Mouse (Mus musculus) hindbrain, embryonic 16.5 days (tissue): ENCODE measurements around the gene Bik. TPM values are rescaled to one million over a fixed set of nuclear protein-coding genes. Genes with fewer than 3 reads are reported as not detected.
"Not testable (repeated sequence)": the region's sequence is repeated elsewhere in the genome, so short reads cannot be mapped to it uniquely, and the experiment has no call there.

Source experiments
- ATAC-seq: fragments of 200-750 bp; cut with Nextera tagmentation; 2 replicates; pipeline ENCODE4 v1.8.0; 2017; ENCODE audit warnings: moderate TSS enrichment, moderate library complexity
- H3K27ac ChIP-seq: fragments of 300-500 bp; sonication (generic); 2 replicates; pipeline ENCODE4 v1.5.1; 2014; ENCODE audit warnings: low read depth, mild to moderate bottlenecking, control low read depth, low read length, moderate library complexity
- H3K27me3 ChIP-seq: fragments of 300-500 bp; sonication (generic); replicated peaks from 2 replicates; pipeline ENCODE4 v1.6.1; 2014; ENCODE audit warnings: low read length; ENCODE audit not compliant: control insufficient read depth, insufficient read depth
- H3K36me3 ChIP-seq: fragments of 300-500 bp; sonication (generic); 2 replicates; pipeline ENCODE4 v1.6.1; 2014; ENCODE audit warnings: mild to moderate bottlenecking, low read length, moderate library complexity, mixed read lengths; ENCODE audit not compliant: control insufficient read depth, insufficient read depth
- H3K4me1 ChIP-seq: fragments of 300-500 bp; sonication (generic); 2 replicates; pipeline ENCODE4 v1.6.1; 2014; ENCODE audit warnings: low read depth, low read length; ENCODE audit not compliant: control insufficient read depth, insufficient read depth
- H3K4me2 ChIP-seq: fragments of 300-500 bp; sonication (generic); 2 replicates; pipeline ENCODE4 v1.6.1; 2014; ENCODE audit warnings: mild to moderate bottlenecking, low read length, control low read depth, moderate library complexity
- H3K4me3 ChIP-seq: fragments of 300-500 bp; sonication (generic); 2 replicates; pipeline ENCODE4 v1.5.1; 2014; ENCODE audit warnings: mild to moderate bottlenecking, low read length, control low read depth, moderate library complexity
- H3K9ac ChIP-seq: fragments of 300-500 bp; sonication (generic); 2 replicates; pipeline ENCODE4 v1.6.1; 2014; ENCODE audit warnings: low read depth, mild to moderate bottlenecking, control low read depth, low read length, moderate library complexity
- H3K9me3 ChIP-seq: fragments of 300-500 bp; sonication (generic); 2 replicates; pipeline ENCODE4 v1.6.1; 2014; ENCODE audit warnings: mild to moderate bottlenecking, low read length, moderate library complexity; ENCODE audit not compliant: control insufficient read depth
- WGBS: fragments of 180-500 bp; shearing (Covaris S2); extraction: QIAGEN DNeasy Blood & Tissue Kit; methylation state at CpG from one replicate; pipeline ENCODE4 v1.1.7; 2014; 5-methylcytosine and 5-hydroxymethylcytosine counted together
- polyA plus RNA-seq: library from polyadenylated mRNA; unstranded; fragments of >200 nt; fragmentation: Nextera tagmentation; extraction: Ambion mirVana; gene quantifications from 2 replicates; pipeline ENCODE4 v1.2.1, GENCODE M21; 2015

Bik gene
- polyA plus RNA-seq, 1 experiment from 2014 or later: 0.65 TPM

DNA sequence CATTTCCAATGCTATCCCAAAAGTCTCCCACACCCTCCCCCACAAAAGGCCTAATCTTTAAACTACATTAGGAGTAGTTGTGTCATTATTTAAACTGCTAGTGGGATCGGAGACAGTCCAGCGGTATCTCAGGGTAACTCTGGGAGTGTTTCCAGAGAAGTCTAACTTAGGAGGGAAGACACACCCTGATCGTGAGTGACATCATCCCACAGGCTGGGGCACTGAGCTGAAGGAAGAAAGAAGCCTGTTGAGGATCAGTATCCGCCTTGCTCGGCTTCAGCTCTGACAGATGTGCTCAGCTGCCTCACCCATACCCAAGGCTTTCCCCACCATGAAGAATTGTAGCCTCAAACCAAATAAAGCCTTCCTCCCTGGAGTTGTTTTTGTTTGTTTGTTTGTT lies 34.8 kb upstream of the Bik start:
- no peaks in the 10 kb centered on the region for H3K4me1 ChIP-seq
- 92% methylated on average over 5 of the region's 5 CpGs for WGBS
- no peak overlapping the region for H3K27ac ChIP-seq
- no peak overlapping the region for H3K4me2 ChIP-seq
- H3K36me3 ChIP-seq: peaks cover 56% of the 10 kb centered on the region
- H3K9me3 ChIP-seq: no peaks in the 10 kb centered on the region
- H3K4me3 ChIP-seq: no peak overlapping the region
- no peak overlapping the region for H3K9ac ChIP-seq
- H3K27me3 ChIP-seq: no peaks in the 10 kb centered on the region
- no peak for ATAC-seq

DNA sequence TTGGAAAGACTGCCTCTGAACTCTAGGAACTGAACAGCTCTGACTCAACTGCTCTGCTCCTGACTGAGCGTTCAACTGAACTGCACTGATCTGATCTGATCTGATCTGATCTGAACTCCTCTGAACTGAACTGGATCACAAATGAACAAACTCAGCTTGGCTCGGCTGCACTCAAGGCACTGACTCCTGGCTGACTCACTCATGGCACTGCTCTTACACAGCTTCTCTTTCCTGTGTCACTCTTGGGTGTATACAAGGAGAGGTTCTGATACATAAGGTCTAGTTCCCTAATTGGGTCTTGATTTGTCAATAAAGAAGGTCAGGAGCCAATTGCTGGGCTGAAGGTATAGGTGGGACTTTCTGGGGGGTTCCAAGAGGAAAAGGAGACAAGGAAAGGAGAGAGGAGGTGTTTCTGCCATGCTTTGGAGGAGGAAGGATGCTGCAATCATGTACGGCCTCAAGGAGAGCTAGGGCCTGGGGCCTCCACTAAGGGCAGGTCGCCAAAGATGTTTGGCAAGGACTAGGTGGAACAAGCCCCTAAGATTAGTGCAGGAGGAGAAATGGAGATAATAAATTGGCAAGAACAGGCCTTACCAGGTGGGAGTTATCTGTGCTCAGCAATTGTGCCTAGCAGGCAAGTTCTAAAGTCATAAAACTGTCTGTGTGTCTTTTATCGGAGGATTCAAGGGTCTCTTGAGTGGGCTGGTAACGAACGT lies 32.6 kb upstream of the Bik start:
- no peaks in the 10 kb centered on the region for H3K4me1 ChIP-seq
- no peaks in the 10 kb centered on the region for H3K9me3 ChIP-seq
- H3K4me2 ChIP-seq: no peak overlapping the region
- no peaks in the 10 kb centered on the region for H3K27me3 ChIP-seq
- H3K27ac ChIP-seq: no peak overlapping the region
- no peak overlapping the region for H3K4me3 ChIP-seq
- no peak overlapping the region for H3K9ac ChIP-seq
- WGBS: 81% methylated on average over 7 of the region's 7 CpGs
- ATAC-seq: no peak
- H3K36me3 ChIP-seq: peaks cover 66% of the 10 kb centered on the region

DNA sequence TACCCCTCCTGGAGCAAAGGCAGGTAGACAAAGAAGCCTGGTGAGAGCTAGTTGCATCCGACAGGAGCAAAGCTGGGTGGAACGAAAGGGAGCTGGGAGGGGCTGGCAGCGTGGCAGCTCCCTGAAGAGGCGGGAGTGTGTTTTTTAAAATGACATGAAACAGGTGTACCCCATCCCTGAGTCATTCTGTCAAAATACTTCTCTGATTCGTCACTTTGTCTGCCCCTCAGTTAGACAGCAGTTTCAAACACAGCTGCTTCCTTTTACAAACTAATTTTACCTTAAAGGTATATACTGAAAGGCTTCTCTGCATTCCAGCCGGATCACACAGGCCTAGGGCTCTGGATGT lies 32.1 kb upstream of the Bik start:
- Histone ChIP-seq H3K4me1 (no peaks in the 10 kb centered on the region), H3K36me3 (peaks cover 71% of the 10 kb centered on the region), H3K9ac (no peak overlapping the region), H3K4me3 (no peak overlapping the region), H3K4me2 (no peak overlapping the region), H3K27me3 (no peaks in the 10 kb centered on the region), H3K9me3 (no peaks in the 10 kb centered on the region), H3K27ac (no peak overlapping the region)
- ATAC-seq: no peak
- WGBS: 88% methylated on average over 6 of the region's 6 CpGs

DNA sequence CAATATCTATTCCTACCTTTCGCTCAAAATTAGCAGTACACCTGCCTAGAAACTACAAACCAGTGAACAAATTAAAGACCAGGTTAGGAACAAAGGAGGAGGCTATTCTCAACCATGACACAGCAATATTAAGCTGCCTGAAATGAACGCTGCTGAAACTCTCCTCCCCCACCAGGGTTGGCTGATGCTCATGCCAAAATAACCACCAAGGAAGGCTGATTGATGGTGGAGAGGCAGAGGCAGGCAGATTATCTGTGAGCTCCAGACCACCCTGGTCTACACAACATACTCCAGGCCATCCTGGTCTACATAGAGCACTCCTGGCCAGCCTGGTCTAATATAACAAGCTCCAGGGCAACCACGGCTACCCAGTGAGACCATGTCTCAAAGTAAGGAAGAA lies 31.5 kb upstream of the Bik start:
- Histone ChIP-seq H3K4me2 (no peak overlapping the region), H3K27ac (no peak overlapping the region), H3K9me3 (no peaks in the 10 kb centered on the region), H3K27me3 (no peaks in the 10 kb centered on the region), H3K4me3 (no peak overlapping the region), H3K4me1 (no peaks in the 10 kb centered on the region), H3K9ac (no peak overlapping the region), H3K36me3 (peaks cover 74% of the 10 kb centered on the region)
- 92% methylated on average over 3 of the region's 3 CpGs for WGBS
- no peak for ATAC-seq

GRCm38 (mm10) chr15:83495787-83496367 lies 30.8 kb upstream of the Bik start:
- WGBS: 72% methylated on average over 20 of the region's 22 CpGs
- no peak for ATAC-seq
- Histone ChIP-seq H3K27ac (no peak overlapping the region), H3K4me1 (no peaks in the 10 kb centered on the region), H3K36me3 (peaks cover 73% of the 10 kb centered on the region), H3K27me3 (no peaks in the 10 kb centered on the region), H3K4me3 (no peak overlapping the region), H3K9ac (no peak overlapping the region), H3K9me3 (no peaks in the 10 kb centered on the region), H3K4me2 (no peak overlapping the region)

DNA sequence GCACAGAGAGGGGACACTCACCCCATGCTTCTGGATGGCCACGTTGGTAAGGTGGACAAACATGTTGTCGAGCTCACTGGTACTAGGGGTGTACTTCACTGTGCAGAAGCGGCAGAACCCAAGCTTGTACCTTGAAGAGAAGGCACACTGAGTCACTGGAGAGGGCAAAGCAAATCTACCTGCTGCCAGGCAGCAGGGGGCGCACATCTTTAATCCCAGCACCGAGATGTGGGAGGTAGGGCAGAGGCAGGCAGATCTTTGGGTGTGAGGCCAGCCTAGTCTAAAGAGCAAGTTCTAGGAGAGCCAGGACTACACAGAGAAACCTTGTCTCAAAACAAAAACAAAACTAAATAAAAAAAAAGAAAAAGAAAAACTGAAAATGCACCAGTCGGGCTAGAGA lies 29.4 kb upstream of the Bik start:
- Histone ChIP-seq H3K27me3 (no peaks in the 10 kb centered on the region), H3K36me3 (peaks cover 69% of the 10 kb centered on the region), H3K27ac (no peak overlapping the region), H3K9me3 (no peaks in the 10 kb centered on the region), H3K9ac (no peak overlapping the region), H3K4me1 (no peaks in the 10 kb centered on the region), H3K4me3 (no peak overlapping the region), H3K4me2 (no peak overlapping the region)
- 89% methylated on average over 6 of the region's 6 CpGs for WGBS
- no peak for ATAC-seq

- Histone ChIP-seq H3K4me2 (no peak overlapping the region), H3K4me3 (no peak overlapping the region), H3K4me1 (no peaks in the 10 kb centered on the region), H3K27me3 (no peaks in the 10 kb centered on the region), H3K9ac (no peak overlapping the region), H3K27ac (no peak overlapping the region), H3K36me3 (peaks cover 72% of the 10 kb centered on the region), H3K9me3 (no peaks in the 10 kb centered on the region)
- no peak for ATAC-seq
- WGBS: 94% methylated on average over 10 of the region's 10 CpGs
Measured at GRCm38 (mm10) chr15:83499211-83499755, 27.4 kb upstream of the Bik start.

GRCm38 (mm10) chr15:83500352-83500751 lies 26.3 kb upstream of the Bik start:
- WGBS: 65% methylated on average over 3 of the region's 3 CpGs
- Histone ChIP-seq H3K36me3 (peaks cover 74% of the 10 kb centered on the region), H3K27ac (no peak overlapping the region), H3K9me3 (no peaks in the 10 kb centered on the region), H3K4me2 (no peak overlapping the region), H3K4me1 (no peaks in the 10 kb centered on the region), H3K27me3 (no peaks in the 10 kb centered on the region), H3K9ac (no peak overlapping the region), H3K4me3 (no peak overlapping the region)
- ATAC-seq: no peak

DNA sequence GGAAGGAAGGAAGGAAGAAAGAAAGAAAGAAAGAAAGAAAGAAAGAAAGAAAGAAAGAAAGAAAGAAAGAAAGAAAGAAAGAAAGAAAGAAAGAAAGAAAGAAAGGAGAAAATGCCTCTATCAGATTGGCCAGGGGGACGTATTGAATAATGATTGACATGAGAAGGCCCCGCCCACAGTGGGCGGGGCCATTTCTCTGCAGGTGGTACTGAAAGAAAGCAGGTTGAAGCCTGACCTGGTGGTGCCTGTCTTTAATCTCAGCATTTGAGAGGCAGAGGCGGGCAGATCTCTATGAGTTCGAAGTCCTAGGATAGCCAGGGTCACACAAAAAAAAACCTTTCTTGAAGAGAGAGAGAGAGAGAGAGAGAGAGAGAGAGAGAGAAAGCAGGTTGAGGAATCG lies 25.2 kb upstream of the Bik start:
- H3K27ac ChIP-seq, H3K9me3 ChIP-seq, H3K27me3 ChIP-seq, ATAC-seq, H3K9ac ChIP-seq, H3K4me1 ChIP-seq, H3K4me2 ChIP-seq, H3K4me3 ChIP-seq: not testable (repeated sequence)
- WGBS: 79% methylated on average over 6 of the region's 6 CpGs
- peaks cover 64% of the 10 kb centered on the region for H3K36me3 ChIP-seq
